Mouse (Mus musculus) liver, embryonic 14.5 days (tissue): ENCODE measurements at regions not wholly inside any gene's neighbourhood (a gene's known extent, or its start where the extent isn't known, plus 50 kb on each side); places are given as distances from the start of the nearest gene placed in this dataset.

Experiments
- ATAC-seq: fragments of 200-750 bp; cut with Nextera tagmentation; 2 replicates; pipeline ENCODE4 v1.8.0; 2017; ENCODE audit warnings: moderate number of reproducible peaks, mild to moderate bottlenecking, moderate library complexity; ENCODE audit not compliant: insufficient read depth
- DNase-seq, 3 experiments: peaks; one replicate each; pipeline ENCODE4 v3.0.0-alpha.2; 2012 to 2013; ENCODE audit warnings: low read depth in 3 of 3, low spot score in 3 of 3
- H3K27ac ChIP-seq: fragments of 300-500 bp; sonication (generic); 2 replicates; pipeline ENCODE4 v1.5.1; 2014; ENCODE audit warnings: moderate library complexity, mild to moderate bottlenecking, control low read depth, inconsistent platforms
- H3K27me3 ChIP-seq: fragments of 300-500 bp; sonication (generic); 2 replicates; pipeline ENCODE4 v1.6.1; 2014; ENCODE audit warnings: mild to moderate bottlenecking, low read length, moderate library complexity; ENCODE audit not compliant: control insufficient read depth, insufficient read depth
- H3K36me3 ChIP-seq: fragments of 300-500 bp; sonication (generic); replicated peaks from 2 replicates; pipeline ENCODE4 v1.6.1; 2014; ENCODE audit warnings: low read depth; ENCODE audit not compliant: control insufficient read depth, insufficient read depth
- H3K4me1 ChIP-seq, 2 experiments: fragments of 200-500 bp in 1 of 2; fragments of 300-500 bp in 1 of 2; sonication (generic) in 1 of 2; replicated peaks; 2 replicates each; pipeline ENCODE4 v1.6.1; 2012 to 2014; ENCODE audit warnings: antibody characterized with exemption in 1 of 2, inconsistent platforms in 1 of 2, low read length in 1 of 2; ENCODE audit not compliant: control insufficient read depth in 2 of 2, insufficient read depth in 2 of 2
- H3K4me2 ChIP-seq: fragments of 300-500 bp; sonication (generic); 2 replicates; pipeline ENCODE4 v1.6.1; 2014; ENCODE audit warnings: low read depth, mild to moderate bottlenecking, control low read depth, moderate library complexity
- H3K4me3 ChIP-seq, 2 experiments: fragments of 200-500 bp in 1 of 2; fragments of 300-500 bp in 1 of 2; sonication (generic) in 1 of 2; 2 replicates each; pipeline ENCODE4 v1.5.1; 2012 to 2014; ENCODE audit warnings: low read depth in 2 of 2, low read length in 2 of 2, mild to moderate bottlenecking in 2 of 2, control low read depth in 1 of 2, inconsistent platforms in 1 of 2, moderate library complexity in 1 of 2; ENCODE audit not compliant: insufficient read depth in 1 of 2
- H3K9ac ChIP-seq: fragments of 300-500 bp; sonication (generic); replicated peaks from 2 replicates; pipeline ENCODE4 v1.6.1; 2014; ENCODE audit warnings: mild to moderate bottlenecking, control low read depth, moderate library complexity
- H3K9me3 ChIP-seq: fragments of 300-500 bp; sonication (generic); 2 replicates; pipeline ENCODE4 v1.6.1; 2016; ENCODE audit warnings: low read length, mixed read lengths; ENCODE audit not compliant: control insufficient read depth
- CTCF ChIP-seq: IDR thresholded peaks from 2 replicates; pipeline ENCODE4 v1.5.1; 2016; ENCODE audit warnings: antibody characterized with exemption, low read depth, control low read depth
- EP300 ChIP-seq: IDR thresholded peaks from 2 replicates; pipeline ENCODE4 v1.6.1; 2016; ENCODE audit warnings: antibody characterized with exemption, low read depth
- WGBS: fragments of 180-500 bp; shearing (Covaris S2); extraction: QIAGEN DNeasy Blood & Tissue Kit; methylation state at CpG from one replicate; pipeline ENCODE4 v1.1.7; 2014; ENCODE audit not compliant: insufficient replicate concordance; 5-methylcytosine and 5-hydroxymethylcytosine counted together

GRCm38 (mm10) chr13:78580863-78581595, 381.5 kb upstream of the Nr2f1 start:
- no peak overlapping the region for H3K9ac ChIP-seq
- H3K4me2 ChIP-seq, result no peak overlapping the region
- no peaks in the 10 kb centered on the region for H3K36me3 ChIP-seq
- DNase-seq, result no peak
- no peaks in the 10 kb centered on the region for H3K9me3 ChIP-seq
- H3K27ac ChIP-seq, result no peak overlapping the region
- no peak overlapping the region for H3K4me3 ChIP-seq
- H3K27me3 ChIP-seq, result no peaks in the 10 kb centered on the region
- TF ChIP-seq EP300 (no peak), CTCF (no peak)
- 47% methylated on average over 7 of the region's 7 CpGs for WGBS
- no peaks in the 10 kb centered on the region for H3K4me1 ChIP-seq
- no peak for ATAC-seq

DNA sequence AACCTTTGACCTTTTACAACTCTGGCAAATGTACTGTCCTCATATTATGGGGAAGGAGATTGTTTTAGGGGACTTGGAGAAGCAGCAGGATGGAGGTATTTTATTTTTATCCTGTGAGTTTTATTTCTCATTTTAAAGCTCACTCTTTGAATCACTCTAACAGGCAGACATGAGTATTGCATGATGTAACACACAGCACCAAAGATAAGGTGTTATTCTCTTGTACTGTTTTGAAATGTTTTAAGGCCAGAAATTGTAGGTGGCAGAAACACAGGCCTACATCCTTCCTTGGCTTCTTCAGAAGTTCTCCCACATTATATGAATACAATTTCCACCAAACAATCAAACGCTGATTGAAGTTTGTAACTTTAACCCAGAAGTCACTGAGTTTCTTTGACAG, 377.9 kb upstream of the Nr2f1 start:
- no peak overlapping the region for H3K4me2 ChIP-seq
- ATAC-seq (no peak), DNase-seq (no peak)
- H3K4me3 ChIP-seq, result no peak overlapping the region
- H3K4me1 ChIP-seq, result no peaks in the 10 kb centered on the region
- H3K27me3 ChIP-seq, result no peaks in the 10 kb centered on the region
- no peaks in the 10 kb centered on the region for H3K9me3 ChIP-seq
- 82% methylated on average over 1 of the region's 1 CpGs for WGBS
- TF ChIP-seq EP300 (no peak), CTCF (no peak)
- no peak overlapping the region for H3K9ac ChIP-seq
- H3K36me3 ChIP-seq, result no peaks in the 10 kb centered on the region
- H3K27ac ChIP-seq, result no peak overlapping the region

DNA sequence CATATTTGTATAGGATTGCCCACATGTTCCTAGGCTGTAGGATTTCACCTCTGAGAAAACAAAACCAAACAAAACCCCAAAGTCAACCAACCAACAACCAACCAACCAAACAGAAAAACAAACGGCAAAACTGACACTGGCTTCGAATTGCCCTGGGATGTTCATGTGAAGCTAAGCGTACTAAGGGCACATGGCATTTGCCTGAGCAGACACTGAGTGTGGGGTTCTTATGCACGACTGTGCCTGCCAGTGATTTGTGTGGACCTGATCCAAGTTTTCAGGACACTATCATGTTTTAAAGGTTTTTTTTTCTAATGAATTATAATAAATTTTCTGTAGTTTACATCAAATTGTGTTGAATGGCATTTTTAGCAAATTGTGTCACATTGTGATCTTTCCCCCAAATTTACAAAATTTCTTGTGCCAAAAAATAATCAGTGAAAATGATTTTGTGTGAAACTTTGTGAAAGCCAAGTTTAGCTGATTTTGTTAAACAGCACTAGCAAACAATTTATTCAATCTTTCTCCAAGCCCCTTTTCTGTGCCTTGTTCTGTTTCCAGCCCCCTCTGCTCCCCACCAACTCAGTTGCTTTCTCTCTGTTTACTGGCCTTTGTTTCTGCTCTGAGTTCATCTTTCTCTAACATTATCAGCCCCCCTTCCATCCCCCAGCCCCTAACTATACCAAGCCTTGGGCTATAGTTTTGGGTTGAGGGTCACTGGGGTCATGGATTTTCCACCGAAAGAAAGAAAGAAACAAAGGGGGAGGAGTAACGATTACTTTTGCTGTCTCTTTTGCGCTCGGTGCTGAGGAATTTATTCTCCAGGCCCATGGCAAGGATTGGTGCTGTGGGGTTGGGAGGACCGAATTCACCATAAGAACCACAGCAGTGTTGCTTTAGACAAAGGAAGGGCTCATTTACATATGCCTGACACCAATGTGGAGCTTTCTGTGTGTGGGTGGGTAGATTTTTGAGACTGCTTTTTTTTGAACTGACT, 377.0 kb upstream of the Nr2f1 start:
- 55% methylated on average over 9 of the region's 9 CpGs for WGBS
- H3K4me2 ChIP-seq, result no peak overlapping the region
- TF ChIP-seq CTCF (no peak), EP300 (no peak)
- H3K4me1 ChIP-seq, result no peaks in the 10 kb centered on the region
- no peak overlapping the region for H3K9ac ChIP-seq
- no peaks in the 10 kb centered on the region for H3K9me3 ChIP-seq
- H3K36me3 ChIP-seq, result no peaks in the 10 kb centered on the region
- H3K27ac ChIP-seq, result no peak overlapping the region
- DNase-seq, result no peak
- H3K27me3 ChIP-seq, result no peaks in the 10 kb centered on the region
- no peak overlapping the region for H3K4me3 ChIP-seq
- no peak for ATAC-seq

- DNase-seq (no peak), ATAC-seq (no peak)
- WGBS, result 38% methylated on average over 2 of the region's 2 CpGs
- no peak for TF ChIP-seq CTCF
- Histone ChIP-seq H3K36me3 (no peaks in the 10 kb centered on the region), H3K9ac (no peak overlapping the region), H3K27ac (no peak overlapping the region), H3K4me1 (no peaks in the 10 kb centered on the region), H3K4me2 (no peak overlapping the region), H3K4me3 (no peak overlapping the region), H3K9me3 (no peaks in the 10 kb centered on the region), H3K27me3 (no peaks in the 10 kb centered on the region)
Measured at GRCm38 (mm10) chr13:78571093-78571492, 371.5 kb upstream of the Nr2f1 start.

DNA sequence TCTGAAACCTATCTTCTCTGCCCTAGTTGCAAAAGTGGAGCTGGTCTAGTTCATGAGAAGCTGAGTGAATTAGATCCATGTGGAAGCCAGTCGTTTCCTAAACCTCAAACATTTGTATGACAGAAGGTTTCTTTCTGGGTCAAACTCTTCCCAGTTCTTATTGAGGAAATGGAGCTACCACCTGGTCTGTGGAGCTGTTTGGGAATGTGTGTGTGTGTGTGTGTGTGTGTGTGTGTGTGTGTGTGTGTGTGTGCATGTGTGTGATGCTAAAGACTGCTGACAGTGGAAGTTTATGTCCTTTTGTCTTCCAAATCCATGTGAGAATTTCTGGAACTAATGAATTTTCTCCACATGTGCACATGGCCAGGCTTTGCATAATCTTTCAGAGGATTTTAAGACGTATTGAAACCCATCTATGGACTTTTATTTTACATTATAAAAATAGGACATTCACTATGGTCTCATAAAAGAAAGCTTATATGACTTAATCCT, 324.9 kb upstream of the Nr2f1 start:
- H3K4me2 ChIP-seq, result no peak overlapping the region
- H3K27me3 ChIP-seq, result no peaks in the 10 kb centered on the region
- no peak overlapping the region for H3K9ac ChIP-seq
- H3K4me3 ChIP-seq, result no peak overlapping the region
- no peaks in the 10 kb centered on the region for H3K4me1 ChIP-seq
- TF ChIP-seq EP300 (no peak), CTCF (no peak)
- no peak for DNase-seq
- H3K36me3 ChIP-seq, result no peaks in the 10 kb centered on the region
- WGBS, result 28% methylated on average over 2 of the region's 2 CpGs
- H3K9me3 ChIP-seq, result no peaks in the 10 kb centered on the region
- H3K27ac ChIP-seq, result no peak overlapping the region
- no peak for ATAC-seq
